Mouse (Mus musculus): ENCODE measurements around the gene Polr3gl. TPM values are rescaled to one million over a fixed set of nuclear protein-coding genes. Genes with fewer than 3 reads are reported as not detected.

The Polr3gl gene
- polyA plus RNA-seq, 1 experiment, result 6.2 TPM

DNA sequence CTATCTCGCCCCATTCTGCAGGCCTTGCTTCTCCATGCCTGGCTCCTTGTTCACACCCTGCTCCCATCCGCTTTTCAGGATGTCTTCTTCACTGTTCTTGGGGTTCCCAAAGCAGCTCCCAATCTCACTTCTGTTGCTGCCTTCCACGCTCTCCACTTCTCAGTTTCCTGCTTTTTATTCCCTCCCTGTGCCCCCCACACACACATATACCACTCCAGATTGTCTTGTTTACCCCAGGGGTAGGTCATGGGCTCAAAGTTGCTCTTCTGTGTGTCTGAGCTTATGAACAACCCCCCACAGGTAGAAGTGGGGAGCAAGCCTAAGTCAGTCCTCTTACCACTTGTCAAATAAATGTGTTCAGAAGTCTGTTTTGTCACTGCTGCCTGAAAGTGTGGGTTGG lies 5.4 kb upstream of the Polr3gl start:
- no peaks in the 10 kb centered on the region for H3K27me3 ChIP-seq (ENCODE audit: control insufficient read depth, insufficient read depth, insufficient read length)
- TF ChIP-seq CTCF (IDR thresholded peaks at IDR 0.05; ENCODE audit: control insufficient read depth, insufficient read depth, insufficient read length), result no peak
- no peak for TF ChIP-seq MYOD1 (IDR thresholded peaks at IDR 0.05; ENCODE audit: control insufficient read depth, insufficient read length, low read depth)
- TF ChIP-seq MAX (IDR thresholded peaks at IDR 0.05), result no peak
- TF ChIP-seq MYOG (IDR thresholded peaks at IDR 0.05; ENCODE audit: control insufficient read depth, extremely low read depth, insufficient read length), result no peak
- TF ChIP-seq USF1 (IDR thresholded peaks at IDR 0.05; ENCODE audit: low read depth), result no peak
- TF ChIP-seq FOSL1 (IDR thresholded peaks at IDR 0.05; ENCODE audit: insufficient read depth, low read length, poor library complexity, severe bottlenecking), result no peak
- peaks cover 31% of the 10 kb centered on the region for H3K79me2 ChIP-seq (ENCODE audit: control insufficient read depth, insufficient read depth)
- H3K36me3 ChIP-seq (ENCODE audit: control insufficient read depth, insufficient read depth), result peaks cover 9% of the 10 kb centered on the region
- H3K79me3 ChIP-seq (ENCODE audit: low read depth), result peaks cover 20% of the 10 kb centered on the region
- H3ac ChIP-seq (ENCODE audit: control insufficient read depth, insufficient read length, low read depth), result no peak overlapping the region
- H3K4me3 ChIP-seq (ENCODE audit: insufficient read depth, poor library complexity, severe bottlenecking), result no peak overlapping the region

- no peak for TF ChIP-seq CTCF (IDR thresholded peaks at IDR 0.05; ENCODE audit: control insufficient read depth, insufficient read depth, insufficient read length)
- TF ChIP-seq MAX (IDR thresholded peaks at IDR 0.05), result no peak
- TF ChIP-seq FOSL1 (IDR thresholded peaks at IDR 0.05; ENCODE audit: insufficient read depth, low read length, poor library complexity, severe bottlenecking), result no peak
- TF ChIP-seq MYOG (IDR thresholded peaks at IDR 0.05; ENCODE audit: control insufficient read depth, extremely low read depth, insufficient read length), result no peak
- TF ChIP-seq USF1 (IDR thresholded peaks at IDR 0.05; ENCODE audit: low read depth), result no peak
- no peak for TF ChIP-seq MYOD1 (IDR thresholded peaks at IDR 0.05; ENCODE audit: control insufficient read depth, insufficient read length, low read depth)
- TF ChIP-seq CEBPB (IDR thresholded peaks at IDR 0.05; ENCODE audit: low read depth), result no peak
- Histone ChIP-seq H3K79me2 (ENCODE audit: control insufficient read depth, insufficient read depth) (peaks cover 27% of the 10 kb centered on the region), H3ac (ENCODE audit: control insufficient read depth, insufficient read length, low read depth) (no peak overlapping the region), H3K36me3 (ENCODE audit: control insufficient read depth, insufficient read depth) (peaks cover 6% of the 10 kb centered on the region), H3K79me3 (ENCODE audit: low read depth) (peaks cover 17% of the 10 kb centered on the region), H3K27me3 (ENCODE audit: control insufficient read depth, insufficient read depth, insufficient read length) (no peaks in the 10 kb centered on the region), H3K4me3 (ENCODE audit: insufficient read depth, poor library complexity, severe bottlenecking) (no peak overlapping the region)
Measured at GRCm38 (mm10) chr3:96599069-96599393, 5.0 kb upstream of the Polr3gl start.

GRCm38 (mm10) chr3:96598156-96599068 lies 4.4 kb upstream of the Polr3gl start:
- Histone ChIP-seq H3K79me3 (ENCODE audit: low read depth) (peaks cover 13% of the 10 kb centered on the region), H3K79me2 (ENCODE audit: control insufficient read depth, insufficient read depth) (peaks cover 23% of the 10 kb centered on the region), H3K27me3 (ENCODE audit: control insufficient read depth, insufficient read depth, insufficient read length) (no peaks in the 10 kb centered on the region), H3K4me3 (ENCODE audit: insufficient read depth, poor library complexity, severe bottlenecking) (peak overlapping the region; percentile 21), H3K36me3 (ENCODE audit: control insufficient read depth, insufficient read depth) (no peaks in the 10 kb centered on the region), H3ac (ENCODE audit: control insufficient read depth, insufficient read length, low read depth) (peak overlapping the region; percentile 51)
- TF ChIP-seq CEBPB (IDR thresholded peaks at IDR 0.05; ENCODE audit: low read depth) (no peak), CTCF (IDR thresholded peaks at IDR 0.05; ENCODE audit: control insufficient read depth, insufficient read depth, insufficient read length) (no peak), MYOD1 (IDR thresholded peaks at IDR 0.05; ENCODE audit: control insufficient read depth, insufficient read length, low read depth) (no peak), USF1 (IDR thresholded peaks at IDR 0.05; ENCODE audit: low read depth) (no peak), FOSL1 (IDR thresholded peaks at IDR 0.05; ENCODE audit: insufficient read depth, low read length, poor library complexity, severe bottlenecking) (no peak), MAX (IDR thresholded peaks at IDR 0.05) (no peak), MYOG (IDR thresholded peaks at IDR 0.05; ENCODE audit: control insufficient read depth, extremely low read depth, insufficient read length) (no peak)

- Histone ChIP-seq H3K27me3 (ENCODE audit: control insufficient read depth, insufficient read depth, insufficient read length) (no peaks in the 10 kb centered on the region), H3K36me3 (ENCODE audit: control insufficient read depth, insufficient read depth) (no peaks in the 10 kb centered on the region), H3K79me3 (ENCODE audit: low read depth) (peaks cover 4% of the 10 kb centered on the region), H3K79me2 (ENCODE audit: control insufficient read depth, insufficient read depth) (peaks cover 13% of the 10 kb centered on the region), H3K4me3 (ENCODE audit: insufficient read depth, poor library complexity, severe bottlenecking) (peak overlapping the region; percentile 21), H3ac (ENCODE audit: control insufficient read depth, insufficient read length, low read depth) (peak overlapping the region; percentile 45)
- TF ChIP-seq CEBPB (IDR thresholded peaks at IDR 0.05; ENCODE audit: low read depth) (no peak), MYOD1 (IDR thresholded peaks at IDR 0.05; ENCODE audit: control insufficient read depth, insufficient read length, low read depth) (no peak), MYOG (IDR thresholded peaks at IDR 0.05; ENCODE audit: control insufficient read depth, extremely low read depth, insufficient read length) (no peak), FOSL1 (IDR thresholded peaks at IDR 0.05; ENCODE audit: insufficient read depth, low read length, poor library complexity, severe bottlenecking) (no peak), USF1 (IDR thresholded peaks at IDR 0.05; ENCODE audit: low read depth) (no peak)
Measured at GRCm38 (mm10) chr3:96597435-96597891, 3.5 kb upstream of the Polr3gl start.

DNA sequence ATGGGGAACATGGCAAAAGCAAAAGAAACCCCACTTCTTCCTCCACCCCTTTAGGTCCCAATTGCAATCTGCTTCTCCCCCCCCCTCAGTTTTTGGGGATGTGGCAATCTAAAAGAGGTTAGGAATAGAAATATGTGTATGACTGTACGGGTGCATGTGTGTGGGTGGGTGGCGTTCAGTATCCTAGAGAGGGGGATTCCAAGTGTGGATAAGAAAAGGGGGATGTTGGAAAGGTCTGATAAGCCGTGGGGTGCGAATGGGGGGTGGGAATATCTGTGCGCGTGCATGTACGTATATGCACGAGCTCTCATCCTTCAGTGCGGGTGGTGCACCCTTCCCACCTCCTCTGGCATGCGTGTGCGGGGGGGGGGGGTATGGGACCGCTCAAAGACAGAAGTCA lies 2.9 kb upstream of the Polr3gl start:
- Histone ChIP-seq H3K36me3 (ENCODE audit: control insufficient read depth, insufficient read depth) (no peaks in the 10 kb centered on the region), H3K79me3 (ENCODE audit: low read depth) (peaks cover 2% of the 10 kb centered on the region), H3K79me2 (ENCODE audit: control insufficient read depth, insufficient read depth) (peaks cover 7% of the 10 kb centered on the region), H3K27me3 (ENCODE audit: control insufficient read depth, insufficient read depth, insufficient read length) (no peaks in the 10 kb centered on the region), H3K4me3 (ENCODE audit: insufficient read depth, poor library complexity, severe bottlenecking) (peak overlapping the region; percentile 21), H3ac (ENCODE audit: control insufficient read depth, insufficient read length, low read depth) (no peak overlapping the region)
- no peak for TF ChIP-seq MYOD1 (IDR thresholded peaks at IDR 0.05; ENCODE audit: control insufficient read depth, insufficient read length, low read depth)
